Mouse (Mus musculus) neutrophil, adult 83 days (primary cell): Measurements from ENCODE around the gene Morn2. TPM values are rescaled to one million over a fixed set of nuclear protein-coding genes. Genes with fewer than 3 reads are reported as not detected.

Source experiments
- total RNA-seq, 2 experiments: library from RNA; stranded (reverse); gene quantifications; one replicate each; pipeline ENCODE4 v1.2.4; 2023

Gene Morn2
- 1 to 10 TPM in 1 of 2 experiments, under 1 TPM in 1; 0.77 to 1.9 TPM for total RNA-seq

DNA sequence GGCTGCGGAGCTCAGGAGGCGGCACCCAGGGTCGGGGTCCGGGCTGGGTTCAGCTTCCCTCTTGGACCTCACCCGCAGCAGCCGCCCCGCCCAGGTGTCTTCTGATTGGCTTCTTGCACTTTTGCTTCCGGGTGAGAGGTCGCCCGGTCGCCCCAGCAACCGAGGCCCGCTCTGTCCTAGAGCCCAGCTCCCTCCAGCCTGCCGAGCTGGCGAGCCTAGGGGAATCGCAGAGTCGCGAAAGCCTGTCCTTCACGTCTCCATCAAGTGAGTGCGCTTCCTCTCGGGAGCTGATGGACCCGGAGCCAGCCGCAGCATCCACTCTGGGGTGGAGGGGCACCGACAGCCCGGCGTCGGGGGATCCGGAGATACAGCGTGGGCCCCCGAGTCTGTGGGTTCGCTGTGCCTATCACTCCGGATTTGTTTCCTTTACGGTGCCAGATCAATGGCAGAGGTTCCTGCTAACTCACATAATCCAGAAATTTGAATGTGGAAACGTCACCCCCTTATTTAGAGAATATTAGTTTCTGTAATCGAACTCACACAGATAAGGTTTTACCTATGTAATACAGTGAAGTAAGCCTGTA, at the start of gene Morn2, which contains the start of gene Dhx57:
Gene Morn2 (plus strand): TSS at position 130 of the 584 bp plus-strand sequence.
Gene Dhx57 (minus strand): TSS at position 403 of the 584 bp plus-strand sequence.

DNA sequence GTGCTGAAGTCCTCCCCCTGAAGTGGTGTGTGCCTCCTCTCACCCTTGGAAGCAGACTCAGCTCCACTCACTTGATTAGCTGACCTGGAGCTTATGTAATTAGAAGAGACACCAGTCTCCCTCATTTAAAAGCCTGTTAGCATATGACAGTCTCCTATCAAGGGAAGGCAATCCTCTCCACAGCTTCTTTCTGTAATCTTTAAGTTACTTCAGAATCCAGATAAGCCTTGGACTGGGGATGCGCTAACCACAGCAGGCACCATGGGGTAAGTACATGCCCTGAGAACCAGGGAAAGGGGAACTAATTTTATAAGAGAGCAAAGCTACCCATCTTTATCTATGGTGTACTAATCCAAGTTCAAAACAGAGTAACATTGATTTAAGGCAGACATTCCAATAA, 17.2 kb downstream of the Morn2 start, which contains the start of gene Arhgef33:
Gene Arhgef33 (plus strand): TSS at position 157 of the 400 bp plus-strand sequence.

Other genes starting within 250 kb of the Morn2 start
- gene Hnrnpll, start 227.9 kb upstream of the Morn2 start, total RNA-seq, result 10 to 100 TPM; 73.9 to 81.6 TPM
- 10 to 100 TPM in 1 of 2 experiments, 1 to 10 TPM in 1; 9.7 to 10.2 TPM for gene Galm, start 162.7 kb upstream of the Morn2 start, total RNA-seq
- gene Srsf7, start 82.9 kb upstream of the Morn2 start, total RNA-seq, result 100 to 1,000 TPM; 165 to 188 TPM
- gene Ttc39d, start 82.7 kb upstream of the Morn2 start, total RNA-seq, result not detected
- gene Gemin6, start 65.8 kb upstream of the Morn2 start, total RNA-seq, result 1 to 10 TPM; 3.3 to 4.2 TPM
- 10 to 100 TPM; 10.4 to 11.3 TPM for gene Dhx57, start 273 bp downstream of the Morn2 start, total RNA-seq
- not detected for gene Arhgef33, start 17.2 kb downstream of the Morn2 start, total RNA-seq
- gene Gm10190, start 83.3 kb downstream of the Morn2 start, total RNA-seq, result not detected
- gene Sos1, start 190.2 kb downstream of the Morn2 start, total RNA-seq, result 10 to 100 TPM; 11.7 to 13.5 TPM